Mouse (Mus musculus) kidney, adult 2 months (tissue): Measurements from ENCODE around the gene Cdh12.
"Not testable (repeated sequence)": the region's sequence is repeated elsewhere in the genome, so short reads cannot be mapped to it uniquely, and the experiment has no call there.

Experiments used
- CTCF ChIP-seq: fragments of 200-500 bp; conservative IDR thresholded peaks from 2 replicates; pipeline ENCODE4 v1.5.1; 2011; ENCODE audit warnings: low read depth, mild to moderate bottlenecking, control low read depth, low read length, moderate library complexity, mixed read lengths; ENCODE audit not compliant: insufficient read depth, insufficient read length
- POLR2A ChIP-seq: fragments of 200-500 bp; IDR thresholded peaks from one replicate; pipeline ENCODE4 v1.6.1; 2011; ENCODE audit warnings: low read depth, low read length, control low read depth

GRCm38 (mm10) chr15:21114775-21115174, 665.7 kb downstream of the Cdh12 start:
- TF ChIP-seq POLR2A, CTCF: not testable (repeated sequence)
